Mouse (Mus musculus): ENCODE results near the gene Ifitm2.

Gene Ifitm2

DNA sequence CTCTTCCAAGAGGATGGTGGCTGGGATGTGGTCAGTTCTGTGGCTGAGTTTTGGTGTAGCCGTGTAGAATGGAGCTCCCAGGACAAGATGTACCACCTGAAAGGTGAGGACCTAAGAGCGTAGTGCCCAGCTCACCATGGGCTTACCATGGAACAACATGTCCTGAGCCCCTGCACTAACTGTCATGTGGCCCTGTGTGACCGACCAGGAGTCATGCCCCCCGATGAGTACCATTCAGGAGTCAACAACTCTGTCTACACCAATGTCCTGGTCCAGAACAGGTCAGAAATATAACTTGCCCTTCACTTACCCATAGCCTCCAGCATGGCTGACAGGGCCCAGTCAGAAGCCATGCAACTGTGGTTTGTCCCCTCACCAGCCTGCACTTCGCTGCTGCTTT, 10.5 kb downstream of the Ifitm2 start:
- no peak for DNase-seq (ENCODE audit: low read depth in 1 of 2, low spot score in 2 of 2)

DNA sequence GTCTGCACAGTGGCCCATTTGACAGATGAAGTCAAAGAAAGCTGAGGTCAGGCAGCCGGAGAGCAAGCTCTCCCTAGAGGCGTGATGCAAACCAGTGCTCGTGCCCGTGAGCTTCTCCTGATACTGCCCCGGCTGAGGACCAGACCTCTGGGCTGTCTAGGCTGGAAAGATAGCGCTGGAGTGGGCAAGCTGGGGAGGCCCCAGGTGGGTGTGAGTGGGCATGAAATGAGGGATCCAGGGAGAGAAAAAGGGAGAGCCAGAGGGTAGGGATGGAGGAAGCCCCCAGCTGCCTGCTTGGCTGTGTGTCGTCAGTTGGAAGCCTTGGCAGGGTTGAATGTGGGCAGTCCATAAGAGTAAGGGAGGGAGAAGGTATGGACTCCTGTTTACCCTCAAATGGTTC, 11.6 kb downstream of the Ifitm2 start:
- no peak for DNase-seq (ENCODE audit: low read depth in 1 of 2, low spot score in 2 of 2)

- no peak for DNase-seq (ENCODE audit: low read depth in 1 of 2, low spot score in 2 of 2)
These were observed 12.4 kb downstream of the Ifitm2 start for GRCm38 (mm10) chr7:140943356-140943755.

DNA sequence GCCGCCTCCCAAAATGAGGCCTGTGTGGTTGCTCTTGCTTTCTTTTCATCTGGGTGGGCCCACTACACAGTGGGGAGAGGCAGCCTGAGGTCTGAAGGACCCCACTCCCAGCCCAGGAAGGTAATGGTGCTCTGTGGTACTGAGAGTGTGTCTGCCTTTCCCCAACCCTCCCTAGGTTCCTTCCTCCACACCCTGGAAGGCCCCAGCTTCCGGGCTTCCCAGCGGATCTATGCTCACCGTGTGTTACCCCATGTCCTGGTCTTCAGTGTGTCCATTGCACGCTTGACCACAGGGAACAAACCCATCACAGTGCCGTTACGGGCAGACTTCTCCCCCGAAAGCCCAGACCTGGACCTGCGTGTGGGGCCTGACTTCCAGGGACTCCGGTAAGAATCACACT, 13.0 kb downstream of the Ifitm2 start:
- DNase-seq (ENCODE audit: low read depth in 1 of 2, low spot score in 2 of 2), result no peak

DNA sequence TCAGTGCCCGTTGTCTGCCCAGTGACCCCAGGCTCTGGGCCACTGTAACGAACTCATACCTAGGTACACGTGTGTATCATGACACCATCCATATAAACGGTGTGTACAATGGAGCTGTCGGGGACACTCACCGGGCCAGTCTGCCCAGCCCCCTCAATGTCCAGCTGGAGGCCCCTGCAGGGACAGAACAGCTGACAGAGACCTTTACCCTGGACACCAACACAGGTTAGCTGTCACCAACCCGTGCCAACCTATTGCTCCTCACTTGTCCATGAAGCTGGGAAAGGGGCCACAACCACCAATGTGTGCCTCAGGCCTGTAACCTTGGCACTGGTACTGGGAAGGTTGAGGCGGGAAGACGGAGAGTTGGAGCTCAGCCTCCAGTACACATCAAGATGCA, 13.4 kb downstream of the Ifitm2 start:
- no peak for DNase-seq (ENCODE audit: low read depth in 1 of 2, low spot score in 2 of 2)

- peak; percentile 79 to 85 for DNase-seq (ENCODE audit: low read depth in 1 of 2, low spot score in 2 of 2)
These were observed 14.3 kb downstream of the Ifitm2 start, which contains the start of gene Pgghg for GRCm38 (mm10) chr7:140941222-140942051. Gene Pgghg (plus strand): TSS chr7:140941391.

- DNase-seq (ENCODE audit: low read depth in 1 of 2, low spot score in 2 of 2), result no peak
These were observed 16.1 kb downstream of the Ifitm2 start for GRCm38 (mm10) chr7:140939669-140940171.

DNA sequence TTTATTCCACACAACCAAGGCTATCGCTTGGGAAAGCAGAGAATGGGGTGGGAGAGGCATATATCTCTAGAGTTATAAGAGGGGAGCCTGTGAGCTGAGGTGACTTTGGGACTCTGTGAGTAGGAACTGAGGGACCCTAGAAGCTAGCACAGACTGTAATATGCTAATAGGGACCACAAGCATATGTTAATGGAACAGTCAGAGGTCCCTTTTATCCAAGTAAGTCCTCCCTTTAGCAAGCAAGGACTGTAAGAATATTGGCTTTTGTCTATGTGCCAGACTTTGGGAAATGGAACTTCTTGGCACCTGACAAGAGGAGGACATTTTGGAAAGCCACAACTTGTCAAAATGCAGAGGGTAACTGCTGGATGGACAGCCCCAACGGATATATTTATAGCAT, 16.9 kb downstream of the Ifitm2 start:
- DNase-seq (ENCODE audit: low read depth in 1 of 2, low spot score in 2 of 2), result no peak

GRCm38 (mm10) chr7:140938436-140938835, 17.4 kb downstream of the Ifitm2 start:
- DNase-seq (ENCODE audit: low read depth in 1 of 2, low spot score in 2 of 2), result no peak

DNA sequence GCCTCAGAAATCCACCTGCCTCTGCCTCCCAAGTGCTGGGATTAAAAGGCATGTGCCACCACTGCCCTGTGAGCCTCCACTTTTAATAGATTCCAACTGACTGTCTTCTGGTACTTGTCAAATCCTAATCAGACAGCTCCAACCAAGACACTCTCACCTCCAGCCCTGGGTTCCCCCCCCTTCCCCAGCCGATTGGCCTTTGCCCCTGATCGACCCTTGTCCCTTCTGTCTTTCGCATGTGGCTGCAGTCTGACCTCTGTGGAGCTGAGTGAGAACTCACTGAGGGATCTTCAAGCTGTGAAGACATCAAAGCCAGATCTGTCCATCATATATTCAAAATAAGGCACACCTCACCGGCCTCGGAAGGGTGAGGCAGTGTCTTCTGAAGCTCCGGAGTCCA, 28.6 kb downstream of the Ifitm2 start:
- no peak for DNase-seq (ENCODE audit: low read depth in 1 of 2, low spot score in 2 of 2)

- no peak for DNase-seq (ENCODE audit: low read depth in 1 of 2, low spot score in 2 of 2)
These were observed 32.6 kb downstream of the Ifitm2 start for GRCm38 (mm10) chr7:140923070-140923775.

GRCm38 (mm10) chr7:140922398-140923069, 33.3 kb downstream of the Ifitm2 start:
- no peak for DNase-seq (ENCODE audit: low read depth in 1 of 2, low spot score in 2 of 2)

GRCm38 (mm10) chr7:140921225-140921975, 34.4 kb downstream of the Ifitm2 start:
- DNase-seq (ENCODE audit: low read depth in 1 of 2, low spot score in 2 of 2), result no peak

DNA sequence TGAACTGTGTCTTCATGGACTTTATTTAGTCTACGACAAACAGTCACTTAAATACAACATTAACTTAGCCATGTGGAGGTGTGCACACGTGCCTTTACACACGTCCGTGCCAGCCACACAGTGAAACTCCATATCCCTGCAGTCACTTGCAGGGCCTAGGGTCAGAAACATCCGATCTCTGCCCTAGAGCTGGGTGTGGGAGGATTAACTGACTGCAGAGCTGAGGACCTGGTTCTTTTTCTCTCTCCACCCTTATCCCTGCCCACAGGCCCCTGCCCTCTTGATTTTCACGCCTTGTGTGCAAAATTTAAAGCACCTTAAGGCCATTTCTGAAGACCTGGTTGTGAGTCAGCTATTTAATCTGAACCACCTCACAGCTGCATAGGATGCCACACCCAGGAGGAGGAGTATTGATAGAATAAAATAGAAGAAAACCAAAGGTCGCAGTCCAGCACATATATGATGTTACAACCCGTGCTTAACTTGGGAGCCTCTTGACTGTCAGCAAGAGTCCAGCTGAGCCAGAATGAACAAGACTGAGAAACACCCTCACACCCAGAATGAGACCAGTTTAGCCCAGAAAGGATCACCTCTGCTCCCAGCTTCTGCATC, 35.3 kb downstream of the Ifitm2 start, which contains the start of gene Nlrp6:
Gene Nlrp6 (plus strand): TSS at position 485 of the 612 bp plus-strand sequence.
- DNase-seq (ENCODE audit: low read depth in 1 of 2, low spot score in 2 of 2), result no peak

GRCm38 (mm10) chr7:140919911-140920310, 35.9 kb downstream of the Ifitm2 start:
- DNase-seq (ENCODE audit: low read depth in 1 of 2, low spot score in 2 of 2), result no peak

GRCm38 (mm10) chr7:140914031-140914690, 41.6 kb downstream of the Ifitm2 start:
- no peak for DNase-seq (ENCODE audit: low read depth in 1 of 2, low spot score in 2 of 2)

- no peak for DNase-seq (ENCODE audit: low read depth in 1 of 2, low spot score in 2 of 2)
These were observed 42.8 kb downstream of the Ifitm2 start for GRCm38 (mm10) chr7:140912846-140913482.

DNA sequence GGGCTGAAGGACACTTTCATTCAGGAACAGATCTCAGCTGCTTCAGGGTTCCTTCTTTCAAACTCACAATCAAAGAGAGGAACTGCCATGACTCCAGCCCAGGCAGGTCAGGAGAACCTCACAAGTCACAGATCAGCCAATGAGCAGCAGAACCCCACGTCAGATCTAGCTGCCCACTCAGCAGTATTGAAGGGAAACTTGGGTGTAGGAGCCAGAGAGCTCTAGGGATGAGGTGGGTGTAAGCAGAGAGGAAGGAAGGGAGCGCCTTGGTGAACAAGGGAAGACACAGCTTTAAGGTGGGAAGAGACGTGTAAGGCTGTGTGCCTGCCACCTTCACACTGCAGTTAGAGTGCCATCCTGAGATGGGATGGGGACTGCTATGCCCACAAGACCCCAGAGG, 43.5 kb downstream of the Ifitm2 start:
- no peak for DNase-seq (ENCODE audit: low read depth in 1 of 2, low spot score in 2 of 2)

DNA sequence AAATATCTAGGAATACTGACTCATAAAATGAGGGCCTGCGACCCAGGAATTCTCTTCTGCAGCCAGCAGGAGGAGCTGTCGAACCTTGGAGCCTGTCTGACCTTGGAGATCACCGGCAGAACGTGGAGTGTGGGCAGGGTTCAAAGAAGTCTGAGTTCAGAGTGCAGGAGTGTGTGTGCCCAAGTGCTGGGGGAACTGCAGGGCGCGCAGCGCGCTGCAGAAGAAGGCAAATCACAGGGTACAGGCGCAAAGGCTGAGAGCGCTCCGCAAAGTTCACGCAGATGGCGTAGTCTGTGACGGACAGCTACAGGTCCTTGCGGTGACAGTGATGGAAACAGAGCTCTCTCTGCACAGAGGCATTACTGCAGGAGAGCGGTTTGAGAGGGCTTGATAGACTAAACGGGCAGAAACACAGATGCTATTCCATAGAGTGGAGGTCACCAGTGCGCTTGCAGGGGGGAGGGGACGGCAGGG, 47.1 kb downstream of the Ifitm2 start:
- peak; percentile 33 to 70 for DNase-seq (ENCODE audit: low read depth in 1 of 2, low spot score in 2 of 2)

All from monocyte, adult 2 months (primary cell).